Comparison of ENCODE assay signal across 10 mouse cellular contexts in the genomic region with DNA sequence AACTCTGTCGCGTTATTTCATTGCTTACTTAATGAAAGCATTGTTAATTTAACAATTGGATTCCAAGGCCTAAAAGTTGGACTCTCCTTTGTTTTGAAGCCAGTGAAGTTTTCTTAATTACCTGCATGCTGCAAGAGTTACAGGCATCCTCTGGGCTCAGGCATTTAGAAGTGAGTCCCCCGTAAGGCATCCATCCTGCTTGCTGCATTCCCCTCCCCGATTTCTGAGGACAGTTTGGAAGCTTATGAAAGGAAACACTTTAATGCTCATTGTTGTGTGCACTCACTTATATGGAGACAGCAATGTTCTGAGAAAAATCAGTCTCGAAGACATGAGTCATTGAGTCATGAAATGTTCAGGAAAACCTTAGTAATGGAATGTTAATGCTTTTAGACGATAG. TPM values are rescaled to one million over a fixed set of nuclear protein-coding genes. Genes with fewer than 3 reads are reported as not detected.
DNase-seq lines count a peak whose midpoint lies in the region; ATAC-seq and TF ChIP-seq lines count a peak whose summit lies in the region.
"Had no signal": no experiment of that assay in that cellular context is flagged by ENCODE, and none has a peak within 500 bp of the region (broad histone marks: within the 10 kb centered on the region; RNA-seq: fewer than 3 reads in every experiment).

No protein-coding gene starts in this region.

- TF ChIP-seq CTCF in lung, embryonic 14.5 days (IDR thresholded peaks at IDR 0.05; ENCODE audit: low read depth), result no peak
- no peak for TF ChIP-seq CTCF in stomach, postnatal 0 days (IDR thresholded peaks at IDR 0.05; ENCODE audit: low read depth)

- TF ChIP-seq POLR2A in limb, embryonic 14.5 days (IDR thresholded peaks at IDR 0.05; ENCODE audit: borderline replicate concordance, extremely low read depth, insufficient read depth, insufficient read length), result no peak

- peaks cover 9% of the 10 kb centered on the region for H3K4me1 ChIP-seq in lung, embryonic 14.5 days (ENCODE audit: insufficient read depth)
- H3K4me1 ChIP-seq in forebrain, embryonic 14.5 days (ENCODE audit: control insufficient read depth, insufficient read depth, low read length), result peaks cover 22% of the 10 kb centered on the region
- peaks cover 40% of the 10 kb centered on the region for H3K4me1 ChIP-seq in limb, embryonic 14.5 days (ENCODE audit: control insufficient read depth, insufficient read depth, low read length)
- 0 out of 2 replicates have a peak, but pooled peaks cover 2% of the 10 kb centered on the region for H3K4me1 ChIP-seq in stomach, postnatal 0 days (replicated peaks; ENCODE audit: control insufficient read depth, insufficient read depth)

- no peak overlapping the region for H3K9ac ChIP-seq in lung, embryonic 14.5 days
- H3K9ac ChIP-seq in forebrain, embryonic 14.5 days (ENCODE audit: low read length), result peak overlapping the region; percentile 49
- H3K9ac ChIP-seq in limb, embryonic 14.5 days (ENCODE audit: low read depth, low read length, severe bottlenecking), result peak overlapping the region; percentile 100
- no peak overlapping the region for H3K9ac ChIP-seq in stomach, postnatal 0 days (ENCODE audit: low read length)

- H3K36me3 ChIP-seq in lung, embryonic 14.5 days (ENCODE audit: insufficient read depth), result no peaks in the 10 kb centered on the region
- H3K36me3 ChIP-seq in forebrain, embryonic 14.5 days (ENCODE audit: control insufficient read depth, insufficient read depth, low read length), result no peaks in the 10 kb centered on the region
- H3K36me3 ChIP-seq in limb, embryonic 14.5 days (ENCODE audit: control insufficient read depth, insufficient read depth, low read length), result no peaks in the 10 kb centered on the region
- H3K36me3 ChIP-seq in stomach, postnatal 0 days (ENCODE audit: control insufficient read depth, insufficient read depth, low read length), result no peaks in the 10 kb centered on the region

- TF ChIP-seq EP300 in stomach, postnatal 0 days (optimal IDR thresholded peaks at IDR 0.05), result no peak

- H3K27ac ChIP-seq in lung, embryonic 14.5 days (ENCODE audit: low read depth), result no peak overlapping the region
- peak overlapping the region; percentile 1; the same call in 1 of the 2 replicates for H3K27ac ChIP-seq in forebrain, embryonic 14.5 days (ENCODE audit: low read depth, low read length)
- H3K27ac ChIP-seq in limb, embryonic 14.5 days (replicated peaks; ENCODE audit: low read depth, low read length), result peak overlapping the region; percentile 52
- no peak overlapping the region for H3K27ac ChIP-seq in stomach, postnatal 0 days (replicated peaks)

- no peaks in the 10 kb centered on the region for H3K9me3 ChIP-seq in lung, embryonic 14.5 days (ENCODE audit: low read depth, low read length)
- H3K9me3 ChIP-seq in forebrain, embryonic 14.5 days (replicated peaks; ENCODE audit: control insufficient read depth, low read length), result no peaks in the 10 kb centered on the region
- no peaks in the 10 kb centered on the region for H3K9me3 ChIP-seq in limb, embryonic 14.5 days (ENCODE audit: control insufficient read depth, low read length)
- no peaks in the 10 kb centered on the region for H3K9me3 ChIP-seq in stomach, postnatal 0 days (ENCODE audit: control insufficient read depth, low read length)

- DNase-seq in lung, embryonic 14.5 days, result no peak
- no peak for DNase-seq in lung, postnatal 36 days
- DNase-seq in forebrain, embryonic 14.5 days (ENCODE audit: low spot score), result peak; percentile 41
- peak; percentile 32 for DNase-seq in limb, embryonic 14.5 days (ENCODE audit: low spot score)
- DNase-seq in stomach, postnatal 0 days (ENCODE audit: low spot score), result no peak
- no peak for DNase-seq in spleen, postnatal 4 days (ENCODE audit: low spot score in 2 of 2)
- no peak for DNase-seq in urinary bladder, postnatal 25 days (ENCODE audit: low spot score)
- DNase-seq: adrenal gland, postnatal 25 days; gastrocnemius, postnatal 36 days had no signal

- peak overlapping the region; percentile 65 for H3K4me2 ChIP-seq in lung, embryonic 14.5 days
- H3K4me2 ChIP-seq in forebrain, embryonic 14.5 days (ENCODE audit: low read length), result peak overlapping the region; percentile 84
- H3K4me2 ChIP-seq in limb, embryonic 14.5 days (replicated peaks; ENCODE audit: low read depth, low read length, severe bottlenecking), result peak overlapping the region; percentile 69
- H3K4me2 ChIP-seq in stomach, postnatal 0 days (replicated peaks; ENCODE audit: low read depth), result peak overlapping the region; percentile 31

- 29% methylated on average over 6 of the region's 6 CpGs for WGBS in lung, embryonic 14.5 days
- 4% methylated on average over 6 of the region's 6 CpGs for WGBS in forebrain, embryonic 14.5 days
- 15% methylated on average over 6 of the region's 6 CpGs for WGBS in limb, embryonic 14.5 days
- WGBS in stomach, postnatal 0 days, result 37% methylated on average over 6 of the region's 6 CpGs

- H3K27me3 ChIP-seq in lung, embryonic 14.5 days (ENCODE audit: insufficient read depth, low read length), result no peaks in the 10 kb centered on the region
- no peaks in the 10 kb centered on the region for H3K27me3 ChIP-seq in forebrain, embryonic 14.5 days (replicated peaks; ENCODE audit: control insufficient read depth, insufficient read depth, low read length)
- no peaks in the 10 kb centered on the region for H3K27me3 ChIP-seq in limb, embryonic 14.5 days (ENCODE audit: control insufficient read depth, insufficient read depth, low read length)
- no peaks in the 10 kb centered on the region for H3K27me3 ChIP-seq in stomach, postnatal 0 days (ENCODE audit: control insufficient read depth, insufficient read depth, low read length)

- ATAC-seq in lung, embryonic 14.5 days (ENCODE audit: insufficient read depth), result no peak
- ATAC-seq in forebrain, embryonic 14.5 days, result no peak
- no peak for ATAC-seq in limb, embryonic 14.5 days (ENCODE audit: low FRiP score, low read depth)
- no peak for ATAC-seq in stomach, postnatal 0 days (ENCODE audit: low FRiP score, low TSS enrichment)
- ATAC-seq: lung, postnatal 0 days had no signal

- H3K4me3 ChIP-seq in lung, embryonic 14.5 days (ENCODE audit: low read depth, low read length), result peak overlapping the region; percentile 90
- H3K4me3 ChIP-seq in forebrain, embryonic 14.5 days (ENCODE audit: low read depth, low read length), result peak overlapping the region; percentile 22
- peak overlapping the region; percentile 96 for H3K4me3 ChIP-seq in limb, embryonic 14.5 days (replicated peaks; ENCODE audit: low read length)
- H3K4me3 ChIP-seq in stomach, postnatal 0 days (ENCODE audit: low read depth, low read length), result no peak overlapping the region

RNA-seq across cellular contexts. Expression of gene Gli3, which starts 3.5 kb away (rescaled TPM):
- polyA plus RNA-seq in lung, embryonic 14.5 days (2014; fragmentation: Nextera tagmentation; extraction: Ambion mirVana), result 27.5 and 30.6 TPM in 2 replicates
- 11.4 and 14.1 TPM in 2 replicates for polyA plus RNA-seq in forebrain, embryonic 14.5 days (2014; fragmentation: Nextera tagmentation; extraction: Ambion mirVana)
- 33.4 and 44.4 TPM in 2 replicates for polyA plus RNA-seq in limb, embryonic 14.5 days (2012; rRNA removed)
- 42.6 and 52.0 TPM in 2 replicates for polyA plus RNA-seq in limb, embryonic 14.5 days (2014; fragmentation: Nextera tagmentation; extraction: Ambion mirVana)
- 4.9 and 5.0 TPM in 2 replicates for polyA plus RNA-seq in stomach, postnatal 0 days (2015; fragmentation: Nextera tagmentation; extraction: Ambion mirVana)

Comparison
In these comparisons a context has a peak if more than half of its experiments do, and no peak if none do; other contexts are left out.
1. DNase-seq: peak in forebrain, embryonic 14.5 days (single experiment) and limb, embryonic 14.5 days (single experiment); none in lung, embryonic 14.5 days (single experiment), lung, postnatal 36 days (single experiment), stomach, postnatal 0 days (single experiment), spleen, postnatal 4 days (0 of 2) and urinary bladder, postnatal 25 days (single experiment).
2. H3K27ac ChIP-seq: peak in forebrain, embryonic 14.5 days (single experiment) and limb, embryonic 14.5 days (single experiment); none in lung, embryonic 14.5 days (single experiment) and stomach, postnatal 0 days (single experiment).
3. H3K4me2 ChIP-seq: peak in every context shown above with its lines; median percentile 84 in forebrain, embryonic 14.5 days; 69 in limb, embryonic 14.5 days; 65 in lung, embryonic 14.5 days; 31 in stomach, postnatal 0 days.
4. H3K9ac ChIP-seq: peak in forebrain, embryonic 14.5 days (single experiment) and limb, embryonic 14.5 days (single experiment); none in lung, embryonic 14.5 days (single experiment) and stomach, postnatal 0 days (single experiment).